Mouse (Mus musculus): ENCODE data around the gene Bud23. TPM values are rescaled to one million over a fixed set of nuclear protein-coding genes. Genes with fewer than 3 reads are reported as not detected.

Gene Bud23
- polyA plus RNA-seq, 1 experiment from 2014 or later, result 98.0 TPM

DNA sequence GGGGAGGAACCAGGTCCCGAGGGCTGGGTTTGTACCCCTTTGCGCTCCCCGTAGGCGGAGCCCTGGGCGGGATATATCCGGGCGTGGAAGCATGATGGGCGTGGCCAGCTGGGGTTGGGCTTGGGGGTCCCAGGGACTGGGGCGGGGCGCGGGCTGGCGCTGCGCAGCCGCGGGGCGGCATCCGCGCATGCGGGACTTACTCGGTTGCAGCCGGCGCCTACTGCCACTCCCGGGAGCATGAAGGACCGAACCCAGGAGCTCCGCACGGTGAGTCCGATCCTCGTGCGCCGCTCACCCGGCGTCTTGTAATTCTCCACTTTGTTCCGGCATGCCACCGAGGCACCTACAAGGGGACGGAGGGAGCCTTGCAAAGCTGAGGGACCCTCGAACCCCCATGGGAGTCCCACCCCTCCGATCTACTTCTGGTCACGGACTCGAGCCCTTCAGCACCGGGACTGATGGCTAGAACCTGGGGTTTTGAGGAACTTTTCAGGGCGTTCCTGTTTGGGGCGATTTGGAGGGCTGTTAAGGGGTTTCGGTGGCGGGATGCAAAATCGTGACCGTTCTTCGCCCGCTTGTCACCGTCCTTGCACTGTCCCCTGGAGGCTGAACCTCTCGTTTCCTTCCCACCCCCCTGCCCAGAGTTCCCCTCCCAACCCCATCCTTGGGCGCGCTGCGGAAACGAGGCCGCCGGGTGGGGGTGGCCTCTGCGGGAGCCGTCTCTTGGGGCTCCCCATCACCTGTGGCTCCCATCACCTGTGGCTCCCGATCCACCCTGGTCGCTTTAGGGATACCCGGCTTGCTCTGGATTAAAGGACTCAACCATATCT lies 41.2 kb downstream of the Bud23 start, which contains the start of gene Stx1a:
Gene Stx1a (plus strand): TSS at position 139 of the 830 bp plus-strand sequence.
- ATAC-seq (replicated peaks; ENCODE audit: low FRiP score, low TSS enrichment, low read depth), result peak; percentile 88

DNA sequence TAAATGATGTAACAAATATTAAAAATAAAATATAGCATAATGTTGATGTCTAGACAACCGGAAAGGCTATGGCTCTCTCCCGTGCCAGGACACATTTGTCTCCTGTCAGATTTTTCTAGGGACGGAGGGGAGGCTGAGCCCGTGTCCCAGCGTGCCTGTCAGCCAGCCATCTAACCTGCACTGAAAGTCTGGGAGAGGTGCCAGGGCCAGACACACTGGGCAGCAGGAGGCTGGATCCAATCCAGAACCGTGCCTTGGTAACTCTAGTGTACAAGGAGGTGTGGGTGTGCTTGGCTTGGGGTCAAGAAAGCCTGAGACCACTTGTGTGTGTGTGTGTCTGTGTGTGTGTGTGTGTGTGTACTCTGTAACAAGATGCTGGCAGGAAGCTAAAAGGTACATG lies 42.9 kb downstream of the Bud23 start:
- Histone ChIP-seq H3K36me3 (ENCODE audit: control insufficient read depth, insufficient read depth, low read length) (no peaks in the 10 kb centered on the region), H3K4me1 (replicated peaks; ENCODE audit: control insufficient read depth, insufficient read depth, low read length) (peaks cover 25% of the 10 kb centered on the region), H3K9me3 (ENCODE audit: control insufficient read depth, low read length) (no peaks in the 10 kb centered on the region), H3K9ac (ENCODE audit: low read length) (no peak overlapping the region), H3K27me3 (replicated peaks; ENCODE audit: control insufficient read depth, insufficient read depth, low read length) (no peaks in the 10 kb centered on the region), H3K4me3 (ENCODE audit: low read depth, low read length) (no peak overlapping the region), H3K27ac (ENCODE audit: low read depth) (no peak overlapping the region), H3K4me2 (ENCODE audit: low read length) (no peak overlapping the region)
- DNase-seq (ENCODE audit: low spot score) (no peak), ATAC-seq (replicated peaks; ENCODE audit: low FRiP score, low TSS enrichment, low read depth) (no peak)
- WGBS, result 68% methylated on average over 6 of the region's 6 CpGs

More for the DNA sequence above, 41.2 kb downstream of the Bud23 start, which contains the start of gene Stx1a:
- no peaks in the 10 kb centered on the region for H3K36me3 ChIP-seq (ENCODE audit: control insufficient read depth, insufficient read depth, low read length)
- H3K27ac ChIP-seq (ENCODE audit: low read depth), result peak within 1 kb of the TSS; percentile 38; the same call in 1 of the 2 replicates
- peak within 1 kb of the TSS; percentile 69 for H3K9ac ChIP-seq (ENCODE audit: low read length)
- WGBS, result under 1% methylated on average over 61 of the region's 61 CpGs
- H3K4me1 ChIP-seq (replicated peaks; ENCODE audit: control insufficient read depth, insufficient read depth, low read length), result peaks cover 25% of the 10 kb centered on the region
- peak within 1 kb of the TSS; percentile 69 for H3K4me3 ChIP-seq (ENCODE audit: low read depth, low read length)
- peak; percentile 93 for DNase-seq (ENCODE audit: low spot score)
- H3K4me2 ChIP-seq (ENCODE audit: low read length), result peak within 1 kb of the TSS; percentile 97
- H3K27me3 ChIP-seq (replicated peaks; ENCODE audit: control insufficient read depth, insufficient read depth, low read length), result no peaks in the 10 kb centered on the region
- H3K9me3 ChIP-seq (ENCODE audit: control insufficient read depth, low read length), result no peaks in the 10 kb centered on the region

DNA sequence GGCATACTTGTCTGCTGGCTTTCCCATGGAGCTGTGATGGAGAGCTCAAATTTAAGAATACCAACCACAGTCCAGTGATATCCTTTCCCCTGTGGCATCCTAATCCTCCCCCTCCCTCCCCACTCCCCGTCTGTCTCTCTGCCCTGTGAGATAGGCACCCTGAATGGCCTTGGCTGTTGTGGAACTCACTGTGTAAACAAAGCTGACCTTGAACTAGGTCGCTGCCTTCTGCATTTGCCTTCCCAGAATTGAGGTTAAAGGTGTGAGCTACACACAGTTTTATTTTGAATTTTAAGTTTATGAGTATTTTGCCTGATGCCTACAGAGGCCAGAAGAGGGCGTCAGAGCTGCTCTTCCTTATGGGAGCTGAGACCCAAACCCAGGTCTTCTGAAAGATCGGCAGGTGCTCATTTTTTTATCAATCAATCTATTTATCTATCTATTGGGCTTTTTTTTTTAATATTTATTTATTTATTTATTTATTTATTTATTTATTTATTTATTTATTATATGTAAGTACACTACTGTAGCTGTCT lies 48.5 kb downstream of the Bud23 start:
- ATAC-seq (replicated peaks; ENCODE audit: low FRiP score, low TSS enrichment, low read depth) (no peak), DNase-seq (ENCODE audit: low spot score) (no peak)
- H3K4me2 ChIP-seq (ENCODE audit: low read length), result no peak overlapping the region
- H3K27ac ChIP-seq (ENCODE audit: low read depth), result no peak overlapping the region
- H3K36me3 ChIP-seq (ENCODE audit: control insufficient read depth, insufficient read depth, low read length), result 0 out of 2 replicates have a peak, but pooled peaks cover under 1% of the 10 kb centered on the region
- no peaks in the 10 kb centered on the region for H3K9me3 ChIP-seq (ENCODE audit: control insufficient read depth, low read length)
- H3K9ac ChIP-seq (ENCODE audit: low read length), result no peak overlapping the region
- no peak overlapping the region for H3K4me3 ChIP-seq (ENCODE audit: low read depth, low read length)
- H3K27me3 ChIP-seq (replicated peaks; ENCODE audit: control insufficient read depth, insufficient read depth, low read length), result no peaks in the 10 kb centered on the region
- H3K4me1 ChIP-seq (replicated peaks; ENCODE audit: control insufficient read depth, insufficient read depth, low read length), result peaks cover 14% of the 10 kb centered on the region
- 48% methylated on average over 4 of the region's 4 CpGs for WGBS

DNA sequence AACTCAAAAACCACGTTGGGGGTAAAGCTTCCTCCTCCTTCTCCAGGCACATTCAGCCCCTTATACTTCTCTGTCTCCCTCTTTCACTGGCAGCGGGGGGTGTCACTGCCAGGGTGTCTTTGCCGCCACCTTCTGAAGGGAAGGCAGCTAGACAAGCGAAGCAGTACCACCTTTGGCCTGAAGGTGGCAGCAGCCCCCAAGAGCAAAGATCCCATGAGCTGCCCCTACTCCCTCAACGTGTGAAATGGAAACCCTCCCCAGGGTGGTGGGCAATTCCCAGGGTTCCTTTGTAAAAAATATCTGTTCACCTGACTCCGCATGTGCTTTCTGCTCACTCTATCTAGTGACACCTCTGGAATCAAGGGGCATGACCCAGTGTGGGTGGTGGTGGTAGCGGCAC lies 49.3 kb downstream of the Bud23 start:
- ATAC-seq (replicated peaks; ENCODE audit: low FRiP score, low TSS enrichment, low read depth) (no peak), DNase-seq (ENCODE audit: low spot score) (peak; percentile 95)
- no peak overlapping the region for H3K4me3 ChIP-seq (ENCODE audit: low read depth, low read length)
- H3K4me1 ChIP-seq (replicated peaks; ENCODE audit: control insufficient read depth, insufficient read depth, low read length), result peaks cover 18% of the 10 kb centered on the region
- H3K4me2 ChIP-seq (ENCODE audit: low read length), result no peak overlapping the region
- no peaks in the 10 kb centered on the region for H3K27me3 ChIP-seq (replicated peaks; ENCODE audit: control insufficient read depth, insufficient read depth, low read length)
- 0 out of 2 replicates have a peak, but pooled peaks cover 7% of the 10 kb centered on the region for H3K36me3 ChIP-seq (ENCODE audit: control insufficient read depth, insufficient read depth, low read length)
- H3K9ac ChIP-seq (ENCODE audit: low read length), result no peak overlapping the region
- no peaks in the 10 kb centered on the region for H3K9me3 ChIP-seq (ENCODE audit: control insufficient read depth, low read length)
- WGBS, result 14% methylated on average over 7 of the region's 7 CpGs
- no peak overlapping the region for H3K27ac ChIP-seq (ENCODE audit: low read depth)

DNA sequence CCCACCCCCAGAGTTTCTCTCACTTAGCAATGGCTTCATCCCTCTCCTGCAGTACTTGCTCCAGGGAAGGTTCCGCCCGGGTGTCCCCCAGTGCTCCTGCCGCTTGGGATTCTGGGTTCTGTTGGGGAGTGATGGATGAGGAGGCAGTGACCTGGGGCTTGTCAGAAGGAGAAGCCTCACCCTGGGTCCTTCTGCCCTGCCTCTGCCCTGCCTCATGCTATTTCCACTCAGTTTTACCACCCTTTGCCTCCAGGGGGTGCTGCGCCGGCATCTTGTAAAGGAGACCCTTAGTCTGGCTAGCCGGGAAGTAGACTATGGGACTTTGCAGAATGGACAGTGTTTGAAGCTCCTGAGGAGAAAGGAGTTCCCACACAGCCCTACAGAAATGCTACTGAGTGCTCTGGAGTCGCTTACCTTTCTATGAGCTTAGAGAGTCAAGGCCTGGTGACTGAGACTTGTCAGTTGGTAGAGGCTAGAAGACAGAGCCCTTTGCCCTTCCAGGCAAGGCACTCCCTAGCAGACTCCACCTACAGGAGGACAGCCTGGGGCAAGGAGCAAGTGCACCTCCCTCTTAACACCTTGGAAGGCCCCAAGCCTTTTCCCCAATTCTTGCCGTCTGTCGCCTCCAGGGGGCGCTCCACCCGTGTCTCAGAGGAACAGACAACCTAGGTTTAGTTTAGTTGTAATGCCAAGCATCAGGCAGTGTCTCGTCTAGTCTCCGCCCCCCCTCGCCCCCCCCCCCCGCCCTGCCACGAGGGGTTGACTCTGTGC lies 51.9 kb downstream of the Bud23 start:
- peak; percentile 91 for DNase-seq (ENCODE audit: low spot score)
- no peak for ATAC-seq (replicated peaks; ENCODE audit: low FRiP score, low TSS enrichment, low read depth)
- Histone ChIP-seq H3K27ac (ENCODE audit: low read depth) (peak overlapping the region; percentile 1; the same call in 1 of the 2 replicates), H3K9ac (ENCODE audit: low read length) (no peak overlapping the region), H3K27me3 (replicated peaks; ENCODE audit: control insufficient read depth, insufficient read depth, low read length) (no peaks in the 10 kb centered on the region), H3K36me3 (ENCODE audit: control insufficient read depth, insufficient read depth, low read length) (0 out of 2 replicates have a peak, but pooled peaks cover 7% of the 10 kb centered on the region), H3K4me3 (ENCODE audit: low read depth, low read length) (0 out of 2 replicates have a peak overlapping the region, but pooled peaks have one; percentile 10), H3K4me1 (replicated peaks; ENCODE audit: control insufficient read depth, insufficient read depth, low read length) (peaks cover 19% of the 10 kb centered on the region), H3K9me3 (ENCODE audit: control insufficient read depth, low read length) (no peaks in the 10 kb centered on the region), H3K4me2 (ENCODE audit: low read length) (peak overlapping the region; percentile 42)
- 7% methylated on average over 15 of the region's 16 CpGs for WGBS

DNA sequence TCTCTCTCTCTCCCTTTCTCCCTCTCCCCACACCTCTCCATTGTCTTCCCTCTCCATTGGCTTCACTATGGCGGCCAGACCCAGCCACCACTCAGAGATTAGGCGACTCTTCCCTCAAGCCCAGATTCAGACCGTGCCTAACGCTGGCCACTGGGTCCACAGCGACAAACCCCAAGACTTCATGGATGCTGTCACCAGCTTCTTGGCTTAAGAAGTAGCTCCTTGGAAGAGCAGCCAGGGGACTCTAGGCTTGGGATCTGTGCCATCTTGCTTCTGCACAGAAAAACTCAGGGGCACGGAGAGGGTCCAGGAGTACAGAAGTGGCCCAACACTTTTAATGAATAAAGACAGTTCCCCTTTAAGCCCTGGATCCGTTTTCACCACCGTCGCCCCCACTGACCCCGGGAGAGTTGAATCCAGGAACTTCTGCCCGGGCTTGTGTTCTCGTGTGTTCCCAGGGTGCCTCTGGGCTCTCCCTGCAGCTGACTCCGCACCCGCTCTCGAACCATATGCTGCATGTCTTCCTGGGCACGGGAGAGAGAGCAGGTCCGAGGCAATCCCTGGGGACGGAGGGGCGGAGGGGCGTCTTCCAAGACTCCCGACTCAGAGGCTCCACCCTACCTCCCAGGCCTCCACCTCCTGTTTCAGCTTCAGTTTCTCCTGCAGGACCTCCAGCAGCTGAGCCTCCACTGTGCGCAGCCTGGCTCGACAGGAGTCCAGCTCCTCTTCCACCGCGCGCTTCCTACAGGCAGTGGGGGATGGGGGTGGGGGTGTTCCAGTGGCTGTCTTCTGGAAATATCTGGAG lies 52.7 kb downstream of the Bud23 start:
- H3K4me3 ChIP-seq (ENCODE audit: low read depth, low read length), result peak overlapping the region; percentile 10; the same call in 1 of the 2 replicates
- peak overlapping the region; percentile 1; the same call in 1 of the 2 replicates for H3K27ac ChIP-seq (ENCODE audit: low read depth)
- no peak overlapping the region for H3K9ac ChIP-seq (ENCODE audit: low read length)
- no peaks in the 10 kb centered on the region for H3K9me3 ChIP-seq (ENCODE audit: control insufficient read depth, low read length)
- WGBS, result 33% methylated on average over 26 of the region's 26 CpGs
- 0 out of 2 replicates have a peak, but pooled peaks cover 7% of the 10 kb centered on the region for H3K36me3 ChIP-seq (ENCODE audit: control insufficient read depth, insufficient read depth, low read length)
- H3K4me1 ChIP-seq (replicated peaks; ENCODE audit: control insufficient read depth, insufficient read depth, low read length), result peaks cover 19% of the 10 kb centered on the region
- no peak for DNase-seq (ENCODE audit: low spot score)
- H3K4me2 ChIP-seq (ENCODE audit: low read length), result peak overlapping the region; percentile 42
- H3K27me3 ChIP-seq (replicated peaks; ENCODE audit: control insufficient read depth, insufficient read depth, low read length), result no peaks in the 10 kb centered on the region
- no peak for ATAC-seq (replicated peaks; ENCODE audit: low FRiP score, low TSS enrichment, low read depth)

- Histone ChIP-seq H3K27ac (ENCODE audit: low read depth) (no peak overlapping the region), H3K4me1 (replicated peaks; ENCODE audit: control insufficient read depth, insufficient read depth, low read length) (peaks cover 19% of the 10 kb centered on the region), H3K27me3 (replicated peaks; ENCODE audit: control insufficient read depth, insufficient read depth, low read length) (no peaks in the 10 kb centered on the region), H3K9me3 (ENCODE audit: control insufficient read depth, low read length) (no peaks in the 10 kb centered on the region), H3K4me3 (ENCODE audit: low read depth, low read length) (no peak overlapping the region), H3K9ac (ENCODE audit: low read length) (no peak overlapping the region), H3K4me2 (ENCODE audit: low read length) (peak overlapping the region; percentile 53), H3K36me3 (ENCODE audit: control insufficient read depth, insufficient read depth, low read length) (0 out of 2 replicates have a peak, but pooled peaks cover 7% of the 10 kb centered on the region)
- DNase-seq (ENCODE audit: low spot score) (no peak), ATAC-seq (replicated peaks; ENCODE audit: low FRiP score, low TSS enrichment, low read depth) (no peak)
- 84% methylated on average over 25 of the region's 25 CpGs for WGBS
These were observed 53.7 kb downstream of the Bud23 start for GRCm38 (mm10) chr5:135010841-135011743.

Data from intestine, embryonic 14.5 days (tissue).